Mouse (Mus musculus) heart, postnatal 0 days (tissue): Measurements from ENCODE around the gene Lnx2. TPM values are rescaled to one million over a fixed set of nuclear protein-coding genes. Genes with fewer than 3 reads are reported as not detected.

Experiments used
- ATAC-seq: fragments of 200-750 bp; cut with Nextera tagmentation; 2 replicates; pipeline ENCODE4 v1.8.0; 2017; ENCODE audit warnings: low read depth, moderate number of reproducible peaks, moderate library complexity; ENCODE audit not compliant: insufficient read depth
- DNase-seq: peaks from one replicate; pipeline ENCODE4 v3.0.0-alpha.2; 2016; ENCODE audit warnings: low spot score
- H3K27ac ChIP-seq: fragments of 300-500 bp; sonication (generic); 2 replicates; pipeline ENCODE4 v1.5.1; 2014; ENCODE audit warnings: low read depth, mild to moderate bottlenecking
- H3K27me3 ChIP-seq: fragments of 300-500 bp; sonication (generic); 2 replicates; pipeline ENCODE4 v1.6.1; 2014; ENCODE audit warnings: low read length, mixed read lengths; ENCODE audit not compliant: control insufficient read depth, insufficient read depth
- H3K36me3 ChIP-seq: fragments of 300-500 bp; sonication (generic); replicated peaks from 2 replicates; pipeline ENCODE4 v1.6.1; 2014; ENCODE audit warnings: low read length, mixed read lengths; ENCODE audit not compliant: control insufficient read depth, insufficient read depth
- H3K4me1 ChIP-seq: fragments of 300-500 bp; sonication (generic); 2 replicates; pipeline ENCODE4 v1.6.1; 2014; ENCODE audit warnings: antibody characterized with exemption; ENCODE audit not compliant: control insufficient read depth, insufficient read depth
- H3K4me2 ChIP-seq: fragments of 300-500 bp; sonication (generic); 2 replicates; pipeline ENCODE4 v1.6.1; 2014; ENCODE audit warnings: low read depth, mild to moderate bottlenecking, low read length, moderate library complexity
- H3K4me3 ChIP-seq: fragments of 300-500 bp; sonication (generic); 2 replicates; pipeline ENCODE4 v1.5.1; 2014; ENCODE audit warnings: low read depth, low read length
- H3K9ac ChIP-seq: fragments of 300-500 bp; sonication (generic); replicated peaks from 2 replicates; pipeline ENCODE4 v1.6.1; 2014; ENCODE audit warnings: low read depth, low read length, mixed read lengths
- H3K9me3 ChIP-seq: fragments of 300-500 bp; sonication (generic); replicated peaks from 2 replicates; pipeline ENCODE4 v1.6.1; 2016; ENCODE audit warnings: low read length; ENCODE audit not compliant: control insufficient read depth
- CTCF ChIP-seq: IDR thresholded peaks from 2 replicates; pipeline ENCODE4 v1.5.1; 2016; ENCODE audit warnings: antibody characterized with exemption, control low read depth, low read depth
- EP300 ChIP-seq: IDR thresholded peaks from 2 replicates; pipeline ENCODE4 v1.6.1; 2016; ENCODE audit warnings: antibody characterized with exemption, low read depth
- WGBS: fragments of 180-500 bp; shearing (Covaris S2); extraction: QIAGEN DNeasy Blood & Tissue Kit; methylation state at CpG from one replicate; pipeline ENCODE4 v1.1.7; 2014; 5-methylcytosine and 5-hydroxymethylcytosine counted together
- polyA plus RNA-seq: library from polyadenylated mRNA; unstranded; fragments of >200 nt; fragmentation: Nextera tagmentation; extraction: Ambion mirVana; gene quantifications from 2 replicates; pipeline ENCODE4 v1.2.1, GENCODE M21; 2015
- total RNA-seq: library from RNA; depleted of rRNA; stranded (reverse); fragments of >200 nt; gene quantifications from 2 replicates; pipeline ENCODE4 v1.2.3, GENCODE M21; 2014; ENCODE audit warnings: low replicate concordance

Gene Lnx2
- total and polyA plus RNA-seq, 2 experiments from 2014 or later = 6.5 to 18.0 TPM

- Histone ChIP-seq H3K4me3 (no peak overlapping the region), H3K4me2 (no peak overlapping the region), H3K36me3 (no peaks in the 10 kb centered on the region), H3K27ac (no peak overlapping the region), H3K9ac (no peak overlapping the region), H3K9me3 (0 out of 2 replicates have a peak, but pooled peaks cover 4% of the 10 kb centered on the region), H3K4me1 (no peaks in the 10 kb centered on the region), H3K27me3 (no peaks in the 10 kb centered on the region)
- DNase-seq (no peak), ATAC-seq (no peak)
- TF ChIP-seq CTCF = no peak
- no peak for TF ChIP-seq EP300
- 92% methylated on average over 12 of the region's 12 CpGs for WGBS
These were observed 77.6 kb downstream of the Lnx2 start for GRCm38 (mm10) chr5:146998802-146999201.

- no peaks in the 10 kb centered on the region for H3K4me1 ChIP-seq
- H3K27ac ChIP-seq = no peak overlapping the region
- no peak overlapping the region for H3K4me2 ChIP-seq
- no peaks in the 10 kb centered on the region for H3K36me3 ChIP-seq
- no peak overlapping the region for H3K4me3 ChIP-seq
- 79% methylated on average over 7 of the region's 7 CpGs for WGBS
- H3K9ac ChIP-seq = no peak overlapping the region
- H3K27me3 ChIP-seq = no peaks in the 10 kb centered on the region
- no peak for TF ChIP-seq CTCF
- TF ChIP-seq EP300 = no peak
- ATAC-seq (no peak), DNase-seq (no peak)
- H3K9me3 ChIP-seq = no peaks in the 10 kb centered on the region
These were observed 79.6 kb downstream of the Lnx2 start for GRCm38 (mm10) chr5:146996812-146997211.

GRCm38 (mm10) chr5:146994973-146995372, 81.4 kb downstream of the Lnx2 start:
- WGBS = 40% methylated on average over 6 of the region's 6 CpGs
- H3K27ac ChIP-seq = no peak overlapping the region
- DNase-seq = no peak
- H3K4me1 ChIP-seq = no peaks in the 10 kb centered on the region
- no peak for ATAC-seq
- H3K9me3 ChIP-seq = no peaks in the 10 kb centered on the region
- no peak overlapping the region for H3K4me3 ChIP-seq
- no peak overlapping the region for H3K4me2 ChIP-seq
- no peaks in the 10 kb centered on the region for H3K36me3 ChIP-seq
- no peak for TF ChIP-seq CTCF
- TF ChIP-seq EP300 = no peak
- no peaks in the 10 kb centered on the region for H3K27me3 ChIP-seq
- no peak overlapping the region for H3K9ac ChIP-seq

- Histone ChIP-seq H3K4me2 (no peak overlapping the region), H3K36me3 (no peaks in the 10 kb centered on the region), H3K4me3 (no peak overlapping the region), H3K9me3 (no peaks in the 10 kb centered on the region), H3K27ac (no peak overlapping the region), H3K27me3 (no peaks in the 10 kb centered on the region), H3K4me1 (no peaks in the 10 kb centered on the region), H3K9ac (no peak overlapping the region)
- peak; percentile 29; the same call in 1 of the 2 replicates for TF ChIP-seq EP300
- TF ChIP-seq CTCF = no peak
- peak; percentile 23 for DNase-seq
- WGBS = 44% methylated on average over 8 of the region's 8 CpGs
- ATAC-seq = peak; percentile 82
These were observed 82.9 kb downstream of the Lnx2 start for GRCm38 (mm10) chr5:146993509-146993908.

GRCm38 (mm10) chr5:146989051-146989450, 87.3 kb downstream of the Lnx2 start:
- peaks cover 16% of the 10 kb centered on the region; the same call in 1 of the 2 replicates for H3K27me3 ChIP-seq
- no peak overlapping the region for H3K9ac ChIP-seq
- H3K27ac ChIP-seq = no peak overlapping the region
- no peak overlapping the region for H3K4me2 ChIP-seq
- no peak for TF ChIP-seq CTCF
- TF ChIP-seq EP300 = no peak
- DNase-seq (no peak), ATAC-seq (no peak)
- 26% methylated on average over 5 of the region's 5 CpGs for WGBS
- no peak overlapping the region for H3K4me3 ChIP-seq
- no peaks in the 10 kb centered on the region for H3K4me1 ChIP-seq
- H3K9me3 ChIP-seq = no peaks in the 10 kb centered on the region
- no peaks in the 10 kb centered on the region for H3K36me3 ChIP-seq

GRCm38 (mm10) chr5:146987588-146987987, 88.8 kb downstream of the Lnx2 start:
- H3K9me3 ChIP-seq = no peaks in the 10 kb centered on the region
- no peak overlapping the region for H3K27ac ChIP-seq
- H3K9ac ChIP-seq = no peak overlapping the region
- H3K27me3 ChIP-seq = peaks cover 19% of the 10 kb centered on the region; the same call in 1 of the 2 replicates
- WGBS = 81% methylated on average over 10 of the region's 10 CpGs
- TF ChIP-seq EP300 (no peak), CTCF (no peak)
- H3K36me3 ChIP-seq = no peaks in the 10 kb centered on the region
- ATAC-seq (no peak), DNase-seq (no peak)
- H3K4me2 ChIP-seq = no peak overlapping the region
- H3K4me3 ChIP-seq = no peak overlapping the region
- no peaks in the 10 kb centered on the region for H3K4me1 ChIP-seq
